Mouse (Mus musculus) embryo, embryonic 10.5 days (tissue): ENCODE measurements around the gene Mthfd1l.
"Not testable (repeated sequence)": the region's sequence is repeated elsewhere in the genome, so short reads cannot be mapped to it uniquely, and the experiment has no call there.

ENCODE experiments used
- DNase-seq: peaks from one replicate; pipeline ENCODE4 v3.0.0-alpha.2; 2015; ENCODE audit warnings: low spot score

Gene Mthfd1l

DNA sequence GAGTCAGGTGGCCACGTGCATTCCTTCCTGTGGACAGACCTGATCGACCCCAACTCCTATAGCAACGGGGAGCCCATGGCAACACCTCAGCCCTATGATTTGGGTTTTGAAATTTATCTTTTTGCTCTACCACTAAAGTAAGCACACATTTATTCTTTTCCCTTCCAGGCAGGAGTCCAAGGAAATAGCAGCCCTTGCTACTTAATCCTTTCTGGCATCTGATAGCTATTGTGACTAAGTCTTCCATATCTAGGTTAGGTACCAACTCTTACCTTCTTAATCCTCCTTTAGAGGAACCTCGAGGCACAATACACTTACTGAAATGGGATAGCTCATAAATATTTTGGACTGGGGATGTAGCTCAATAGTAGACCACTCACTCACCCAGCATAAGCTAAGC, 180.1 kb downstream of the Mthfd1l start:
- DNase-seq: no peak

DNA sequence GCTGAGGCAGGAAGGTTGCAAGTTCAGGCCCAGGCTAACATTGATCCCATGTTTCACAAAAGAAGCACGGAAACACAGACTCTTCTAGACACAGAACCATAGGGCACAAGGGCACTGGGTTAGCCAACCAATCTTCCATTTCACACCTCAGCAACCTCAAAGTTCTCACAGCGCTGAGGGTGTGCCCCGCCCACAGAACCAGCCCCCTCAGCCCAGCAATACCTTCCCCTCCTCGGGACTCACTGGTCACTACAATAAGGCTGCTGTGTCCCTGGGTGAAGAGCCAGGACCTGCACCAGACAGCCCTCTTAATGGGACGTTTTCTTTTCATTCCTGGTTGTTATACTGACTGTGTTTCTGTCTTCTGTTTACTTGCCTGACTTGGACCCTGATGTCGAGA, 181.1 kb downstream of the Mthfd1l start:
- DNase-seq: no peak

DNA sequence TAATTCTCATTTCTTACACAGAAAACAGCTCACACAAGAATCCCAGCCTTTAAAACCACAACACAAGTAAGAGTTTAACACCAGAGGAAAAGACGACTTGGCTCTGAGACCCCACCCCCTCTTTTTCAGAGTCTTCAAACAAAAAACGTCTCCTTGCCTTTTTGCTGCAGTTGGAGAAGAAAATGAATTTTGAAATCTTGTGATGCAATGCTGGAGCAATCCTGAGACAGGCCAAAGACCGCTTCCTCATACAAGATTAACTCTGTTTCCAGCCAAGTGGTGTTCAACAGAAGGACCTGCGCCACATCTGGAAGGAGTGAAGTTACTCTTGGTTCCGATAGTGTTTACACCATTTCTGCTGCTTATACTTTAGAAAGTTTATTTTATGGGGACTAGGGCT, 182.6 kb downstream of the Mthfd1l start:
- DNase-seq: no peak

DNA sequence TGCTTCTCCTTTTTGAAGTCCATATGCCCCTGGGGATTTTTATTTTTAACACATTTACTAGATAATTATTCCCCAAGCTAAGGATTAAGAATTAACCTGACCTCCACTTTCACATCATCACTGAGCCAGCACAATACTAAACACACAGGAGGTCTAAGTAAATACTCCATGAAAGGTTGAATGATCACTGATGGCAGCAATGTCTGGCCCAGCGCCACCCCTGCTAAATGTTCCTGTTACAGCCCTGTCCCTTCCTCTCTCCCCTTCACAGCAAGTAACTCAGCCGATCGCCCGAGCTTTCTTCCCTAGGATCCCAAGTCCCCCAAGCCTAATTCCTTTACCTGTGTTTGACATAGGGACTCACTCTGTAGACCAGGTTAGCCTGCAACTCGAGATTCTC, 185.6 kb downstream of the Mthfd1l start:
- DNase-seq: no peak

DNA sequence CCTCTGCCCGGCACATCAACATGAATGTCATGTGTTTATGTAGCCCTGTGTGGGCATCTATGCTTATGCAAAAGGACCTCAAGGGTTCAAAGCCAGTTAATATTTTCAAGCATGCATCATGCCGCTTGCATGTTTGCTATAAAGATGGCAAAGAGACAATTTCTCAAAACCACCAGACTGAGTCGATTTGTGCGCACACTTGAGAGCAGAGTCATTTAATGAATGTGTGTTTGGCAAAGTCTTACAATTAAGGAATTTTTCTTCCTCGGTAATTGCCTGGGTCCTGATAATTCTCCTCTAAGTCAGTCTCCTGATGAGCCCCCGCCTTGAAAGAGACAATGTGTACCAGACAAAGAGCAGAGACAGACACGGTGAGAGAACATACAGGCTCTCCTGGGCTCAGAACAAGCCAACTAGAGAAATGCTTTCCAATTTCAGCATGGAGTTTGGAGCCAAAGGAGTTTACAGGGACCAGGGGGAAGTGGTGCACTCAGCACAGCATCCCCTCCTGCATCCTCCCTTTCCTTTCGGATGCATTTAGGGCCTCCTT, 186.7 kb downstream of the Mthfd1l start:
- no peak for DNase-seq

DNA sequence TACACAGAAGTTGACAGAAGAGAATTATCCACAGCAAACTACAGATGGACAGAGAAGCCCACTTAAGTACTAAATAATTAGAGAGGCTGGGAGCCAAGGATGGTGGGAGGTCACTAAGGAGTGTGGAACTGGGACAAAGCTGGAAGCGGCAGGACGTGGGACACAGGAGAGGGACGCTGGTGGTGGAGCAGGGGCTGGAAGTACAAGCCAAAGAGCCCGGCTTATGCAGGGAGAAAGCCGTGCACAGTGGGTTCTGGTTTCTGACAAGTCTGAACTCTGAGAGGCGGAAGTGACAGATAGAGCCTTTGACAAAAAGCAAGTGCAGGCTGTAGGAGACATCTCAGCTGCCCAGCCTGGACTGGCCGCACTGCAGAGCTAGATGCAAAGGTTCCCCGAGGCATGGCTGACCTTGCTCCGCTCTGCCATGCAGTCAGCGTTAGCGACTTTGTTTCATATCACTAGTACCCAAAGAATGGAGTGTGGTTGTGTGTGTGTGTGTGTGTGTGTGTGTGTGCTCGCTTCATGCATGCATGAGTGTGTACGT, 187.4 kb downstream of the Mthfd1l start:
- DNase-seq: no peak

DNA sequence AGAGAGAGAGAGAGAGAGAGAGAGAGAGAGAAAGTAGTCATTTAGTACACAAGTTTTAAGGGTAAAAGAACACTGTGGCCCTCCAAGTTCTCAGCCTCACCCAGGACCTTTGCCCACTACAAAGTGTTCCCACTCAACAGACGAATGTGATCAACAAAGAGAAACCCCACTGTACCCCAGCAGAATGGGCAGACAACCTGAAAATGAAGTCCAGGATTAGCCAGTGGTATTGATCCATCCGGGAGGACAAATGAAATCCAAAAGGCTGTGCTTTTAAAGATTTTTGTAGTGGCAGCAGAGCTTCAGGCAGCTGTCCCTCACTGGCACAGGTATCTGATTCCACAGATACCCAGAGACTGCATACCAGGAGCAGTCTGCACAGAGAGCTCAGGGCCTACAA, 189.1 kb downstream of the Mthfd1l start:
- no peak for DNase-seq

DNA sequence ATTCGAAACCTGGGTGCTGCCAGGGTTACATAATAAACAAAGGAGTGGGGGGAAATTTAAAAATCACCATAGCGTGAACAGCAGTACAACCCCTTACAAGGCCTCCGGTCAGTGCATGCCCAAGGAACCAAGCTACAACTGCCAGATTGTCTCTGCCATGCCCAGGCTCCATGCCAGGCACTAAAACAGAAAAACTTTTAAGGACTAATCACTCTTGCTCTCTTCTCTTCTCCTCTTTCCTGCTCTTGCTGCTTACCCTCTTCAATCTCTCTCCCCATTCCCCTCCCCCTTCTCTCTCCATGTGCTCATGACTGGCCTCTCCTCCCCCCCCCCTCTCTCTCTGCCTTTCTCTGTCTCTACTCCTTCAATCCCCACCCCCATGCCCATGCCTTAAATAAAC, 190.1 kb downstream of the Mthfd1l start:
- no peak for DNase-seq

DNA sequence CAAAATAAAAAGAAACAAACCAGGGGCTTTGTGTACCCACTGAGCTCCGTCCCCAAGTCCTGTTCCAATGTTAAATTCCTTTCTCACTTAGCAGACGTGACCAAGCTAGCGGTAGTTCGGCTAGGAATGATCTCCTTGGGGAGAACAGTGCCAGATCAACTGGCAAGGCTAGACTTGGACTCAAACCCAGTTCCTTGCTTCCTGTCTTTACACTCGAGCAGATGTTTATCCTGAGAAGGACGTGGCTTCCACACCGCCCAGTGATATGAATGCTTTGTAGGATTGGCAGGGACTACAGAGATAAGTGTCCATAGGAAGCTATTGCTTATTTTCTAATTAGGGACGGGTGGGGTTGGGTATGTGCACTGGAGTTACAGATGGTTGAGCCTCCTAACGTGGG, 191.8 kb downstream of the Mthfd1l start:
- DNase-seq: no peak

DNA sequence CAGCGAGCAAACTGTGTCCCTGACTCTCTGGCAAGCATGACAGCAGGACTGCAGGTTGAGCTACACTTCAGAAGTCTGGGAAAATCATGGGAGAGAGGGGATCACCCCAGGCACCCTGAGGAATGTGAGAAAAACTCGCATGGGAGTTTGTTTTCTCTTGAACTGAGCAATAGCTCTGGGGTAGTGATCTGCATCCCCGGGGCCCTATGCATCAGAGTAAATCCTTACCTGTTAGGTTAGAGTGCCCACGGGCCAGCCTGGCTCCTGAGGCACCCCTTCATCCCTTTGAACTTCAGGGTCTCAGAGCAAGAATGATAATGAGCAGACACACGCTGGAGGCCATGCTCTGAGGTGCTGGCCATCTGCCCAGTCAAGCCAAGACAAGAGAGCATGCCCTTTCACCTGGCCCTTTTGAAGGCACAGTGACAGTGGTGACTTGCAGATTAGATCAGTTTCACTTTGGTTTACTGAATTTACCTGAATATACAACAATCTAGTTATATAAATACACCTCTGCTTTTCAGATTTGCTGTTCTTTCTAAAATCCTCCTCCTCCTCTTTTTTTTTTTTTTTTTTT, 195.4 kb downstream of the Mthfd1l start:
- DNase-seq: no peak

DNA sequence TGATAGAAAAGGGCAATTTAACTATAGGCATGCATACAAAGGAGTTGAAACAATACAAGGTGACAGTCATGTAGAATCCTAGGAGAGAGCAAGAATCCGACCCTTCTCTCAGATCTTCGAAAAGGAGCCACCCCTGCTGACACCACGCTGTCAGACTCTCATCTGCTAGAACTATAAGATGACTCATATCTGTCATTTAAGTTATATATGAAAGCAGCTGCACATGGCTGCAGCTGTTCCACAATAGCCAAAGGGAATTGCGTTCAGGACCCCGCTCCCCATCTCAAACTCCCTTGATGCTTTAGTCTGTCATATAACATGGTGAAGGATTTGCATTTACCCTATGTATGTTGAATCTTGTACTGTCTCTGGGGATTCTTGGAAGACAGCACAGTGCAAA, 201.3 kb downstream of the Mthfd1l start:
- no peak for DNase-seq

DNA sequence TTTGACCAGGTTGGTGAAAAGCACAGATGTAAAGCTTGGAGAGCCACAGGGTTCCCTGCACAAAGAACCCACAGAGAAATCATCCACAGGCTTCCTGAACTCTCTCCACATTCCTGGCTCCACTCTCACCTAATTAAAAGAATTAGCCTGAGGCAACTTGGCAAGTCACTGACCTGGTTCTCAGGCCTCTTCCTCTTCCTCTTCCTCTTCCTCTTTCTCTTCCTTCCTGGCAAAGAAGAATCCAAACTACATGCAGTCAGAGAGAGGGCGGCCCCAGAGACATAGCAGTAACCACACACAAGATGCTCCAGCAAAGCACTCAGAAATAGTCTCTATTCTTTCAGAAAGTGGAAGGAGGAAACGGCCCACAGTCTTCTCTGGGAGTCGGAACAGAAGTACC, 201.8 kb downstream of the Mthfd1l start:
- no peak for DNase-seq

DNA sequence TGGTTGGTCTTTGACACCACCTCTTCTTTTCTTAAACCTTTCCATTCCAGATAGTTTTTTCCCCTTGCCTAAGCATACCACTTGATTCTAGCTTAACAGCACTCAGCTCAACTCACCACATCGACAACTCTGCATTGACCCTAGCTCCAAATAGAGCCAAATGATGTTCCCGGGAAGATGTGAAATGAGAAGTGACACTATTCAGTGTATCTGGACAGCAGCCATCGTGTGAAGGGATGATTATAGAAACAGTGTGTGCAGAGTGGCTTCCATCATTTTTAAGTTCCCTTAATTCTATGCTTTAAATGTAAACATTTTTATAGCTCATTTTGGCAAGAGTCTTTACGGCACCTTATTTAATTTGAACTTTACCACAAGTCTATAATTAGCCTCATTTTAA, 204.4 kb downstream of the Mthfd1l start:
- DNase-seq: no peak

DNA sequence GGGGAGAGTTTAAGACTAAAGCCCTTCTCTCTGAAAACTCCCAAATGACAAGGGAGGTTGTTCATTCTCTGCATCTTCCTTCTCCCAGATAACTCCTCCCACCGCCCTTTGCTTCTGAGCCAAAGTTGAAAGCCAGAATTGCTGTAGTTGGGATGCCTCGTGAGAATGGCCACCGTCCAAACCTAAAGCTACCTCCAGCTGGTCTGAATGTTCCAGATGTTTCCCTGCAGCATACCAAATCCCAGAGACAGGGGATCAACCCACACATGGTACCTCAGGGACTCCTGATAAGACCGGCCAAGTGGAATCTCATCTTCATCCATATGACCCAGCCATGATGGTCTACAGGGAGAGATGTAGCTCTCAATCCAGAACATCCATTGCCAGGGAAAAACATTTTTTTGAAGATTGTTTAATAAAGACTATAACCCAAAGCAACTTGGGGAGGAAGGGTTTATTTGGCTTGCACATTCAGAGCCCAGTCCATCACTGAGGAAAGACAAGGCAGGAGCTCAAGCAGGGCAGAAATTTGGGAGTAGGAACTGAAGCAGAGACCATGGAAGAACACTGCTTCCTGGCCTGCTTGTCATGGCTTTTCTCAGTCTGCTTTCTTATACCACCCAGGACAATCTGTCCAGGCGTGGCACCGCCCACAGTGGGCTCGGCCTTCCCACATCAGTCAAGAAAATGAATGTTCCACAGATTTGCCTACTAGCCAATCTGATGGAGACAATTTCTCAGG, 206.3 kb downstream of the Mthfd1l start:
- no peak for DNase-seq

DNA sequence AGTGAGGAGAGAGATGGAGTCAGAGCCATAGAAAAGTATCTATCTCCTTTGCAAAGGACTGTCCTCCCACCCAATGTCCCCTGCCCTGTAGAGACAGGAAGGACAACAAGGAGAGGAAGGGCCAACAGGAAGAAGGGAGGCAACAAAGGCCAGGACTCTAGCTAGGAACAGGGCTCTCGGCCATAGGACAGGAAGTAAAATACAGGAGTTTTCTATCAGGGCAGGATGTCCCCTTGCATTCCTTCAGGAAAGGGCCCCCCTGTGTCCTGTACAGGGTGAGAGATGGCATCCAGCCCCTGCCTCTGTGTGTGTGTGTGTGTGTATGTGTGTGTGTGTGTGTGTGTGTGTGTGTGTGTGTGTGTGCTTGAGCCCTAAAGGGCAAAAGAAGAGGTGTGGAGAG, 209.0 kb downstream of the Mthfd1l start:
- no peak for DNase-seq

DNA sequence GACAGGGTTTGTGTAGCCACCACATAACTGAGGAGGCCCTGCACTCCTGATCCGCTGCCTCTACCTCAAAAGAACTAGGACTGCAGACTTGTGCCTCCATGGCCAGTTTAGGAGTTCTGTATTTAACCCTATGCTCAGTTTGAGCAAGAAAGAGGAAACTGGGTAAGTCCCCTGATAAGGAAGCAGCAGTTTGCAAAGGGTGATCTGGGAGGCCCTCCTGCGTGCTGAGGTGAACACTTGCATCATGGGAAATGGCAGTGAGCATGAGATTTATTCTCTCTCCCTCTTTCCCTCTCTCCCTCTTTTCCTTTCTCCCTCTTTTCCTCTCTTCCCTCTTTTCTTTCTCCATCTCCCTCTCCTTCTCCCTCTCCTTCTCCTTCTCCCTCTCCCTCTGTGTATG, 209.5 kb downstream of the Mthfd1l start:
- no peak for DNase-seq

DNA sequence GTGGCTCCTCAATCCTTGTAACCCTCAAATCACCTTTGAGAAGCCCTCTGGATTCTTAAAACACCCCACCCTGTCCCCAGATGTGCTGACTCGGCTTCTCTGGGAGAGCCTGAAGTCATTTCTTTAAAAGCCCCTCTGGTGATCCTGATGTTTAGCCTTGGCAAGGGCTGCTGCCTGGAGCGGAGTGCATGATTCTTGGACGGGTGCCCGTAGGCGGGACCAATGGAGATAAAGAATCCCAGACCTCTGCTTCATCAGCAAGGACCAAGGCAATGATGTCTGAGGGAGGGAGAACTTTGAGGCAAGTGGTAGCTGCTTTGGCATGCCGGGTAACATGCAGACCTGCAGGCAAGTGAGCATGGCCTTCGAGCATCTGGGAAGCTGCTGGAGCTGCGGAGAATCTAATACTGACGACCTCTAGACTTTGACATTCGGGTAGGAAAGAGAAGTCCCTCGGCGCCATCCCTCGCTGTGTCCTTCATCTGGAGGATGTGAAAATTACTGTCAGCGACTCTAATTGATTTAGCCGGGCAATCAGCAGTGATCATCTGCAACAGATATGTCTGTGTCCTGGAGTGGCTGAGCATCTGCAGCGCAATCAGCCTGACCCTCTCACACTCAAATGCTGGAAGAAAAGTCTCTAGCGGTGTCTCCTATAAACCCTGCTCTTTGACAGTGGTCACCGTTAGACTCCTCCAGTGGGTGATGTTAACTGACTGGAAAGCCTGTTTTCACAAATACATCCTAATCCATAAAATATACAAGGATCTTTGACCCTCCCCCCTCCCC, 215.9 kb downstream of the Mthfd1l start:
- DNase-seq: no peak

DNA sequence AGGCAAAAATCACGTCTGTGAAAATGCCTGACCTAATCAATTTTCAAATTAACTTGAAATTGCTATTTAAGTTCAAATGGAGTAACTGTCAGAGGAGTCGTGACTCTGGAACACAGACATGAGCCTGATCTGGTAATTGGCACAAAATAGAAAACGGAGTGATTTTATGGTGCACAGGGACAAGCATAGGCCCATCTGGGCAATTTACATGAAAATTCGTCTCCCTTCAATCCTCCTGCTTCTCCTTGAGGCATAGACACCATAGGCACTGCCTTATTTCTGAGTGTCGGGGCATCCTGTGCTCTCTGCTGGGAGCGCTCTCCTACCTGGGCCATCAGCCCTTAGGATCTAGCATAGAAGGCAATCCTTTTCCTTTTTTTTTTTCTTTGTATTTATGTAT, 216.5 kb downstream of the Mthfd1l start:
- no peak for DNase-seq

DNA sequence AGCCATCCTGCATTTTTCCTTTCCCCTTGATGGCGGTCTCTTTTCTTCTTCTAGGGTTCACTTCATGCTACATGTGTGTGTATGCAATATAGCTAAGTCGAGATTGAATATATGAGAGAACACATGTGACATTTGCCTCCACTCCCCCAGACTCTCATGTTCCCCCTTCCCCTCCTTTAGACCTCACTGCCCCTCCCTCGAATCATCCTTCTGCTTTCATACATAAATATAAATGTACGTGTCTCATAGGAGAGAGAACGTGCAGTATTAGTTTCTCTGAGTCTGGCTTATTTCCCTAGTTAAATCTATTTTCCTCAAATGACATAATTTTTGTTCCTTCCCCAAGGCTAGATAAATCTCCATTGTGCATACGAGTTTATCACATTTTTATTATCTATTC, 226.1 kb downstream of the Mthfd1l start:
- DNase-seq: no peak

DNA sequence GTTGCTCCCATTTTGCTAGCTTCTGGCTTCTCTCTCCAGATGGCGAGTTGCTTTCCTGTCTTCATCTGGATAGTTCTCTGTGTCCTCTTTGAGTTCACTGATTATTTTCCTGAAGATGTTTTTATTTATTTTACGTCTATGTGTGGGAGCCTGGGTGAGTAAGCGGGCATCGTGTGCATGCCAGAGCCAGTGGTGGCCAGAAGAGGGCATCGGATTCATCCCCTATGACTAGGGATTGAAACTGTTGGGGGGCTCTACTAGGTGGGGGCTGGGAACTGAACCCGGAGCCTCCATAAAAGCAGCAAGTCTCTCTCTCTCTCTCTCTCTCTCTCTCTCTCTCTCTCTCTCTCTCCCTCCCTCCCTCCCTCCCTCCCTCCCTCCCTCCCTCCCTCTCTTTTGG, 227.0 kb downstream of the Mthfd1l start:
- no peak for DNase-seq

DNA sequence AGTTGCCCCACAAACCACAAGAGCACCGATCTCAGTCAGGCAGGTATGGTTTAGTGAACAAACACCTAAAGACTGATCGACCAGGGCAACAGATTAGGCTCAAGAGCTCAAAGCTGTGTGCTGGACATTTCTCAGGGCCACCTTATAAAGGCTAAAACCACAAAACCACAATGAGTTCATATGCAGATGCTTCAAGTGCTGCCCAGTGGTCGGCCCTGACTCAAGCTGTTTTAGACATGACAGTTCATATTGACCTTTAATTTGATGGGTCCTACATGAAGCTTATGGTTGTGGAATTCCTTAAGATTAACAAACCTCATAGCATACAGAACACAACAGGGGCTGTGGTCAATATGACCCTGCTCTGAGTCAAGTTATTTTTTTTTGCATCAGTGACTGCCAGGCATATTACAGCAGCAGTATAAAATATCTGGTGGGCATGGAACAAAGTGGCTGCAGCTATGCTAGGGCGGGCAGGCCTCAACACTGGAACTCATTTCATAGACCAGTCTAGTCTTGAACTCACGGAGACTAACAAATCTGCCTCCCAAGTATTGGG, 227.7 kb downstream of the Mthfd1l start:
- DNase-seq: no peak

DNA sequence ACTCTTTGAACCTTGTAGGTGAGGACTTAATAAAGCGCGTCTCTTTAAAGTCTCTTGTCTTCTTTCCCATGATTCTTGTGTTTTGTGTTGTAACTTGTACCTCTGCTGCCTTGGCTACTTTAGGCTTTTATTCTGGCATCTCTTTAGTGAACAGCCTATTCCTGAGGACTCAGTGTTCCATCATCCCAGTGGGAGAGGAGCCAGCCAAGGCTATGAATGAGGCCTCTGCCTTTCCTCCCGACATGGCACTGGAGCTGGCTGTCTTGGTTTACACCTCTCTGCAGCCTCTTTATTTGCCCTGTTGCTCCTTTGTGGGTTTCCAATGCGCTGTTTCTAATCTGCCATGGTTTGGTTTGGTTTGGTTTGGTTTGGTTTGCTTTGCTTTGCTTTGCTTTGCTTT, 228.2 kb downstream of the Mthfd1l start:
- no peak for DNase-seq

DNA sequence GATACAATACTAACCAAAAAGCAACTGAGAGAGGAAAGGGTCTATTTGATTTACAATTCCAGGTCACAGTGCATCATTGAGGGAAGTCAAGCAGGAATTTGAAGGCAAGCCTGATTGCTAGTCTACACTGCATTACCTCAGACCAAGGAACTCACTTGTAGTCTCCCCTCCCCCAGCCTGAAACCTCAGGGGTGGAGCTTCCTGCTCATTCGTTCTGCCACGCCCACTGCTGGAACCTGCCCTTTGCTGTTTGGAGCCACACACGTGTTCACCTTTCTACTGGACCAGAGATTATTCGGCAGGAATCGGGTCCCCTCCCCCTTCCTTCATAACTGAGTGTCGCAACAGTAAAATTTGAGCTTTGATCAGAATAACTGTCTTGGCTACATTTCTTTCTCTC, 230.7 kb downstream of the Mthfd1l start:
- not testable (repeated sequence) for DNase-seq
